Mouse (Mus musculus) CH12F3 (cell line): ENCODE measurements around the gene Axin2.
"Not testable (repeated sequence)": the region's sequence is repeated elsewhere in the genome, so short reads cannot be mapped to it uniquely, and the experiment has no call there.

ENCODE experiments used
- in situ Hi-C: fragments of 300-500 bp; cut with MboI; formaldehyde crosslinking; loops from 2 replicates; pipeline ENCODE4 v1.14.3; 2020; ENCODE audit warnings: low sequenced_read_pairs

The Axin2 gene

DNA sequence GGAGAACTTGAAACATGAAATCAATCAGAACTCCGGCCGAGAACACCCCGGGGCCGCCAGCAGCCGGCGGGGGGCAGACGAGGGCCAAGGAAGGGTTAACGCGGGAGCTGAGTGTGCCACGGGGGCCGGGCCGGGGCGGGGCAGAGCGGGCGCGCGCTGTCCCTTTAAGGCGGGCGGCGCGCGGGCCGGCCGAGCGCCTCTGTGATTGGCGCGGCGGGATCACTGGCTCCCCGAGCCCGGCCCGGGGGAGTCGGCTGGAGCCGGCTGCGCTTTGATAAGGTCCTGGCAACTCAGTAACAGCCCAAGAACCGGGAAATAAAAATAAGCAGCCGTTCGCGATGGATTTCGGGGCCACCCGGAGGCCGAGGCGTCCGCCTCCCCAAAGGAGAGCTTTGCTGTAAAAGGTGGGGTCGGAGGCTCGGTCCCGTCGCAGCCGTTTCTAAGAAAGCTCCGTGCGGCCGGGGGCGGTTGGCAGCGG, at the start of gene Axin2:
TSS of gene Axin2 (plus strand) at position 192 of the 478 bp plus-strand sequence.
- in situ Hi-C loops = no loop called here

DNA sequence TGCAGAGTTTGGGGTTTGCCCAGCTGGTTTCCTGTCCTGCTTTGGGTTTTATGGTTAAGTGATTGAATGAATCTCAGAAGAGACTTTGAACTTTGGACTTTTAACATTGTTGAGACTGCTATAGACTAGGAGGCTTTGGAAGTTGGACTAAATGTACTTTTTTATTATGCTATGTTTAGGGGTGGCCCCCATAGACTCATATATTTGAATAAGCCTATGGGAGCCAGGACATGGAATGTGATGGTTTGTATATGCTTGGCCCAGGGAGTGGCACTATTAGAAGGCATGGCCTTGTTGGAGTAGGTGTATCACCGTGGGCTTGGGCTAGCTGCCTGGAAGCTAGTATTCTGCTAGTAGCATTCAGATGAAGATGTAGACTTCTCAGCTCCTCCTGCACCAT, 48.9 kb upstream of the Axin2 start:
- in situ Hi-C loops = not testable (repeated sequence)

DNA sequence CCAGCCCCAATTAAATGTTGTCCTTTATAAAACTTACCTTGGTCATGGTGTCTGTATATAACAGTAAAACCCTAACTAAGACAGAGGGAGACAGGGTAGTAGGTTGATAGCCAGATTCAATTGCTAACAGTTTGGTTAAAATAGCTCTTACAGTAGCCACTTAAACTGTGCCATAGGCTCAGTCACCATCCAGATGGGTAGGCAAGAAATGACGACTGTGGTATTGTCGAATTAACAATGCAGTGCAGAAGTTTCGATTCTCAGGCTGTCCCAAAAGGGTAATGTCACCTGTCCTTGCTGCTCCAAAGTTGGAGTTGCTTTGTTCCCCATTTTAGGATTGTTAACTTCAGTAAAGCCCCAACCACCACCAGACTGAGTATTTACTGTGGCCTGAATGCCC, 48.4 kb upstream of the Axin2 start:
- in situ Hi-C loops = no loop called here

DNA sequence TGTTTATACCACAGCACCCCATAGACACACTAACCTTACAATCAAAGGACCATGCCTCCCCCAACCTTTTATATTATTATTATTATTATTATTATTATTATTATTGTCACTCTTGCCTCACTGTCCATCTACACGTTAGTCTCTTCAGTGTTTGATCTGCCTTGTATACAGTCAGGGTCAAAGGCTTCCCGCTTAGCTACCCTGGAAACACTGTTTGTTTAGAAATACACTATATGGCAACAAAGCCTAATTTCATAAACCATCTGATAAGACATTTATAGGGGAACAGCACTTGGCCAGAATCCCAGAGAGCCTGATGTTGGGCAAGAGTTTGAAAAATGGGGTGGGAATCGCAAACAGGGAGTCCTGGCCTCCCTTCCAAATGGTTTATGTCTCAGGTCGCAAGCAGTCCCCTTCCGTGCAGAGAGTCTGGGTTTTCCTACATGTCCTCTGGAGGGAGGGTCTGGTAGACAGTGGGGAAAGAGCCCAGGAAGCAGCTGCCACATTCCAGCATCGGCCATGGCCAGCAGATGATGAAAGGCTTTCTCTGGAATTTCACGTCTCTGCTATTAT, 43.4 kb upstream of the Axin2 start:
- in situ Hi-C loops = no loop called here

DNA sequence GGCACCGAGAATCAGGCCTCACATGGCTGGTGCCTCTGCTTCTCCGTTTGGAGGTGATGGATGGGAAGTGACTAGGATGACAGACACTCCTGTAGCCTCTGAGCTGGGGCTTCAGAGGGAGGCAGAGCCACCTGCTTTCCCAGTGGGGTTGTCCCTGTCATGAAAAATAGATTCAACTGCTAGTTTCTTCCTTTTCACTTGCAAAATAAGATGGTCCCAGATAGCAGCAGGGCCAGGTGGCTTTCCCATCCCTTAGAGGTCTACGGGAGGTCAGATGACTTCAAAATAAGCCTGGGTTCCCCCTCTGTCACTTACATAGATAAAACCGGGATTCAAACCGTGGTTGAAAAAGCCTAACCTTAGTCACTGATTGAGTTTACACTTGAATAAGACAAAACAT, 42.6 kb upstream of the Axin2 start:
- in situ Hi-C loops = no loop called here

DNA sequence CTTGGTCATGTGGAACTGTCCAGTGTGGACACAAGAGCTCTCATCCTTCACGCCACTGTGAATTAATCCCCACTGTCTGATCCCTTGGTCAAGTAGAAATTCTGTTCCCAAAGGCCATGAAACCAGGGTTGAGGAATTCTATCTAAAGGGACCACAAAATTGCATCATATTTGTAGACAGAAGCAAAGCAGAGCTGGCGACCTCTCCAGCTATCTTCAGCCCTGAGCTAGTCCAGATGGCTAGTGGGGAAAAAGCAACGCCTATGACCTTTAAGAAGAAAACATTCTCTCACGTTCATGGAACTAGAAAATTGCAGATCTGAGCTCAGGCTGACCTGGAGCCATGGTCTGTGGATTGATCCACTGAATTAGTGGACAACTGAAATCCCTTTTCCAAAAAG, 39.6 kb upstream of the Axin2 start:
- in situ Hi-C loops = no loop called here

DNA sequence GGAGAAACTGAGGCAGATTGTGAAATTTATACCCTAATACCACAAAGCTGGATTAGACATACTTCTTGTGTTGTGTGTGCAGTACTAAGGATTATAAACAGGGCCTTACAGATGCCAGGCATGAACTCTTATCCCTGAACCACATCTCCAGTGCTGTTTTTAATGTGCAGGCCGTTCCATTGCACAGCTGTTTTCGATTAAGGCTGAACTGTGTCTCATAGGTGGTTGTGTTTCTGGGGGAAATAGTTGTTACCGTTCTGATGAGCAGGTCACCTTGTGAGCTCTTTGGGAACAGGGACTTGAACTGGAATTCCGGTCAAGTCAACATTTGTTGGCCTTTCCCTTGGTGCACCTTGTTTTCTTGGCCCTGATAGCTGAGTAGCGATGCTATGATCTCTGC, 38.5 kb upstream of the Axin2 start:
- in situ Hi-C loops = no loop called here

DNA sequence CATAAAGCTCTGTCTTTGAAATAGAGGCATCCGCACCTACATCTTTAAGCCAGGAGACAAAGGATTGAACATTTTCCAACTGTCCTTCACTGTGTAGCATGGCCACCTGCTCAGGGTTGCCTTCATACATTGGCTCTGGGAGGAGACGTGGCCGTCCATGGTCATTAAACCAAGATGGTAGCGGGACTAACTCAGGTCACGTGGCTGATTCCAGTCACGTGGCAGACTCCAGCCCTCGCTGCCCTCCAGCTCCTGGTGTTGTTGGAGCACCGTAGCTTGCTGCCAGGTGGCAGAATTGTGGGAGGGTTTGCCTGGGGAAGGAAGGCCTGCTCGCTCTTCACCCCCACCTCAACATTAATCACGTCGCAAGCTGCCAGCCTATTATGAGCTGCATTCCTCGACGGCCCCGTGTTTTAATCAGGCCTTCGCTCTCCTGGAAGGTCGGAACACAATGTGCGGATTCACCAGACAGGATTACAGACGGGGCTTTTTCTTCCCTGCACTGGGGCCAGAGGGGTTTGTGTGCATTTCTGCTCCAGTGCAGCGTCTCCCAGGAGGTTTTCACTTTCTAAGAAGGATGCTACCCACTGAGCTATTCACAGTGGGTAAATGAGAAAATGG, 34.8 kb upstream of the Axin2 start:
- in situ Hi-C loops = no loop called here

DNA sequence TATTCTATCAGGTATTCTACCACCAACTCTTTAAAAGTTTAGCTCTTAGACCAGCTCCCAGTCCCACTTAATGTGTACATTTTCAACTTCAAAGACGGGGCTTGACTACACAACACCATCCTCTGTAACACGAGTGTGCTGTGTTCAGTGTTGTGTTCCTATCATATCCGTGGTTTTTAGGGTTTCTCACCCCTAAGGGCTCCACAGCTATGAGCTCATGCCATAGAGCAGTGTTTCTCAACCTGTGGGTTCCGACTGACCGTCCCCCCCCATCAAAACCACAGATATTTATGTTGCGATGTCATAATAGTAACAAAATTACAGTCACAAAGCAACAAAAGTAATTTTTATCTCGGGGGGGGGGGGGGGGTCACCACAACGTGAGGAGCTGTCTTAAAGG, 34.1 kb upstream of the Axin2 start:
- in situ Hi-C loops = no loop called here

DNA sequence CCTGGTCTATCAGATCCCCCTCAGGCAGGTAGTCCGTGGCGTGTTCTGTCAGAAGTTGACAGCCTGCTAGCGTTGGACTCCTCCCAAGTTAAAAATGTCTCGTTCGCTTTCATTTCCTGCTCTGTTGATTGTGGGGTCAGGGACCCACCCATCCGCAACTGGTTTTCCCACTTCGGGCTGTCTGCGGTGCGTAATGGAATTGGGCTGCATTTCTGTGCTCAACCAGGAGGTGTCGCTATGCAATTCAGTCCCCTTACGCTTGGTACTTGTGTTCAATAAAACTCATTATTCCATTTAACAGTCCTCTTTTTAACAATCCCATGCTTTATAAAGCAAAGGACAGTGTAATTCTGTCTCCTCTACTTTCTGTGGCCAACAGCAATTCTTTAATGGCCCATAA, 31.0 kb upstream of the Axin2 start:
- in situ Hi-C loops = no loop called here

DNA sequence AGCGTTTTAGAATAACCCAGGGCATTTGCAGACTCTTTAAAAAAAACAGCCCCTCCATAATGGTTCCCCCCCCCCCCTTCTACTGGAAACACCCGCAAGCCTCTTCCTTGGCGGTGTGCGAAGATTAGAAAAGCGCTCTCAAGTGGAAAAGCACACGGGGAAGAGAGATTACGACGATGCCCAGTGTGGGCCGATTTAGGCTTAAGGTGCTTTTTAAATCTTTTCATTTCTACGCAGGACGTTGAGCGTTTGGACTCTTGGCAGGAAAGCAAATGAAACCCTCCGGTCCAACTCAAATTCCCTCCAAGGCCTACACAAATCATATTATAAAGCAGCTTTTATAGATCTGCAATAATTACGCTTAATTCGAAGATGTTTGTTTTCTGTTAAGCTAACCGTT, 29.6 kb upstream of the Axin2 start:
- in situ Hi-C loops = no loop called here

DNA sequence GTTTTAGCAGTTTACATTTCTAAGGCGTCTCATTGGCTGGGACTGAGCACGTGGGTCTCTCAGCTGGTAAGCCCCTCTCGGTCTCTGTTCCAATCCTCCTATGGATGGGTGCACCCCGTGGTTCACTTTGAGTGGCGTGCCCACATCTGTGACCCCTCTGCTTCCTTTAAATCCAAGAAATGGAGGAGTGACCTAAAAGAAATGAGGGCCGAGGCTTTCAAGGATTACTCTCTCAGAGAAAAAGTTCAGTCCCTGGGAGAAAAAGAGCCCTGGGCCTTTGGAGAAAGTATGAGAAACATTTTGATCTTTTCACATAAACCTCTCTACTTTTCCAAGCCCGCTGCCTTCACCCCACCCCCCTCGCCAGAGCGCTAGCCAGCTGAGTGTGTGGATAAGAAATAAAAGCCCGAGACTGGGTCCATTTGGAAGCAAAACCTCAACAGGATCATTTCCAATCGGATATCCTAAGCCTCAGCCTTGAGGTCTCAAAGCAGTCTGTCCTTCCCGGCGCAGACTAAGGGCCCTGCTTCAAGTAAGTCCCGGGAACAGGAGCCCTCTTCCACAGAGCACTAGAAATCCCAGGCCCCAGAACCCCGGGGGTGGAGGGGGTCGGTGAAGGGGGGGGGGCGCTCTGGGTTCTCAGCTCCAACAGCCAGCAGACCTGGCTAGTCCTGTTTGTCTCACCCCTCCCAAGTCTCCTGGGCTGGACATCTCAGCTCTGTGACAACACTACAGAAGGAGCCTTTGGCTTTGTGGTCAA, 28.9 kb upstream of the Axin2 start:
- in situ Hi-C loops = no loop called here

DNA sequence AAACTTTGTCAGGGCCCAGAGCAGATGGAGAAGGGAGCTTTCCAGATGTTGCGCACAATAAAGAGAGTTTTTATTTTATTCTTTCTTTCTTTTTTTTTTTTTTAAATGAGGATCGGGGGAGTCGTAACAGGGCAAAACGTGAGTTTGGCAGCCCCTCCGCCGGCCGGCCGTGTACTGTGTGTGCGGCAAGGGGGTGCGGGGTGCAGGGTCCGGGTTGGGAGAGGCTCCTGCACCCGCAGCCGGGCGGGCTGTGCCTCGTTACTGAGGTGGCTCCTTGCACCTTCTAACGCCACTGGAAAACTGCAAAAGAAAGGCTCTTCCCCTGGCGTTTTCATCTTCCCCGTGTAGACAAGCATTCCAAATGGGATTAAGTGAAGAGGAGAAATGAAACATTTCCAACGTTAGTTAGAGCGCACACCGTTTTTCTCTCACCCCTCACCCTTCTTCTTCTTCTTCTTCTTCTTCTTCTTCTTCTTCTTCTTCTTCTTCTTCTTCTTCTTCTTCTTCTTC, 28.2 kb upstream of the Axin2 start:
- in situ Hi-C loops = no loop called here

DNA sequence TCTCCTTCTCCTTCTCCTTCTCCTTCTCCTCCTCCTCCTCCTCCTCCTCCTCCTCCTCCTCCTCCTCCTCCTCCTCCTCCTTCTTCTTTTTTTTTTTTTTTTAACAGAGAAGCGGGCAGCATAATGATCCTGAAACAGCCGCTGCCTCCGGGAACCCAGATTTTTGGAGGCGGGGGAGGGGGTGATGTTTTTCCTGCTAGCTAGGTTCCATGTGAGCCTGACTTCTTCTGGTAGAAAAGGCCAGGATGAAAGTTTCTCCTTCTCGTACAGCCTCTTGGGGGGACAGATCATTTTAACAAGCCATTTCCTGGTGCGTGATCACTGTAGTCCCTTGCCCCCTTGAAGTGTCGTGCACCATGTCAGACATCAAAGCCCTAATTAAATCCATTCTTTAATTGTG, 27.7 kb upstream of the Axin2 start:
- in situ Hi-C loops = no loop called here

DNA sequence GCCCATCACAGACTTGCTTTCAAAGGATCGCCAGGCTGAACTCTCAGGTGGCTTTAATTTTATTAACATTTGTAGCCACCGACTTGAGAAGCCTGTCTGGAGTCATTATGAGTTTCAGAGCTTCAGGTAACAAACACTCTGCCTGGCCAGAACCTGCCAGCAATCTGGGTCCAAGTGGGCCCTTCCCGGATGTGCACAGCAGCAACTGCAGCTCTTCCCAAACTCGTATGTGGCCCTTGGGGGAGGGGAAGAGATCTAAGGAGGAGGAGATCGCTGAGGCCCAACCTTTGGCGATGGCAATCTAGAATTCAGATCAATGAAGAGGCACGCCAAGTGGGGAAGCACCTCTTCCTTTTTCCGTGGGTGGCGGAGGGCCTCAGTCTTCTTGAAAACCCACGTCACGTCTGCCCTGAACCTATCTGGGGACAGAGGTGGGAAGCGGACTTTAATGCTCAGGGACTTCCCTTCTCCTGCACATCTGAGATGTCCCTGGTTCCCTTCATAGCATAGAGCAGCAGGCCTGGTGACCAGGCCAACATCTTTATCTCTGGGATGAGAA, 26.8 kb upstream of the Axin2 start:
- in situ Hi-C loops = no loop called here

DNA sequence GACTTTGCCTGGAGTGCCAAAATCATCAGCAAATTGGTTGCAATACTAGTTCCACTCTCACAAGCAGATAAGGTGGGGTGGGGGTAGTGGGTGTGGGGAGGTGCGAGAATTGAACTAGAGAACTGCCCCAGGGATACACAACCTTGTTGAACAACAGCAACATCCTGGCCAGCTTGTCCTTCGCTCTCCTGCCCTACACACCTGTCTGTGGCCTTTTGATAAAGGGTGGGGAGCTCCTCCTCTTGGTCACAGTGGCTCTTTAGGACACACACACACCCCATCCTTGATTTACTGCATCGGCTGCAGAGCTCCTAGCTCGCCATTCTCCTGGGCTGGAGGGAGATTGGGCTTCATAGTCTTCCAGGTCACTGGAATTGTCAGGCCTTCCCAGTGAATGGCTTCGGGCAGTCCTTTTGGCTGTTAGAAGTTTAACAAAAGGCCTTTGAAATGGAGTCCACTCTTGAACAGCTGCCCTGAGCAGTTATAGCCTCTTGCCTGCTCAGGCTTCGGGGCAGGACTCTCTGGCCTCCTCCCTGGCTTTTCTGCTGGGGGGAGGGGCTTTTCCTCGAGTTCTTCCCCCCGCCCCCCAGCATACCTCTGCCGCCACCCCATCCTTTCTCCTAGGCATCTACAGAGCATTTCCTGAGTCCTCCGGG, 26.2 kb upstream of the Axin2 start:
- in situ Hi-C loops = no loop called here

DNA sequence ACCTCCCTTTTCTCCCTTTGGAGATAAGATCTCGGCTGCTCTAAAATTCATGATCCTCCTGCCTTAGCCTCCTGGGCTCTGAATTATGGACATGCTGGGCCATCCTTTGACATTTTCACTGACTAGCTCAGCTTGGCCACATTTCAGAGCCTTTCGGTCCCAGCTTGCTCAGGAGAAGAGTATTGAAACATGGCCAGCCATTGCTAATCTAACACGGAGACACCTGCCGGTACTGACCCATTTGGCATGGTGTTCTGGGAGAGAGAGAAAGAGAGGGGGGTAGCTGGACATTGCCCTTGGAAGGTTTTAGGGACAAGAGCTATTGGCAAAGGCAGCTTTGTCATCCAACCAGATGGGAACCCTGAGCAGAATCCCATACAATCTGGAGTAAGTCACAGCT, 23.1 kb upstream of the Axin2 start:
- in situ Hi-C loops = no loop called here

DNA sequence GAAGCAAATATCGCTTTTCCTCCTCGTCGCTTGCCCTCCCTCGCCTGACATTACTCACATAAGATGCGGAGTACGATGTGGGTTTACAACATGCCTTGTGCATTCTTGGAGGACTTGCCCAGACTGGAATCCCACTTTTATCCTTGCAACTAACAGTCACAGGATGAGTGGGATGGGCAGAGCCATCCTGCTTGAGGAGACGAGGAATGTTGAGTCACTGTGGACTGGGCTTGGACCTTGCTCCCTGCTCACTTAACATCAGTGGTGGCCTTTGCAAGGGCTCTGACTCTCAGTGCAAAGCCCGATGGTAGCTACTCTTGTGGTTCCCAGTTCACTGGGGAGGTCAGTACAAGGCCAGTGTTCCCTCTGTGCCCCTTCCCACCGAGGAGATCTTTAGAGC, 22.1 kb upstream of the Axin2 start:
- in situ Hi-C loops = no loop called here

DNA sequence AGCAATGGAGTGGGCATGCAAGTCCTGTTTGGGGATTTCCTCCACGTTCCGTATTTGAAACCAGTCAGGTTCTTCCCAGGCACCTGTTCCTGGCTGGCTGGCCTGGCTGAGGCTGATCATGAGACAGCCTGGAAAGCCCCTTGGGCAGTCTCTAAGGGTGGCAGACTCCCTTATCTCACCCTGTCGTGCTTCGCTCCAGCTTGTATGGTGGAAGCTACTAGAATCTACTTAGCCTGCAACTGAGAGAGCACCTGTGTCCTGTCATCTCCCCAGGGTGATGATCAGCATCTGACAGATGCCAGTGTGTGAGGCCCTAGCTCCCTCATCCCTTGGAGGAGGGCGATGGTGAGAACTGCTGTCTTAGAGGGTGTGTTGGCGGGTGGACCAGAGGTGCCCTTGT, 21.7 kb upstream of the Axin2 start:
- in situ Hi-C loops = no loop called here

DNA sequence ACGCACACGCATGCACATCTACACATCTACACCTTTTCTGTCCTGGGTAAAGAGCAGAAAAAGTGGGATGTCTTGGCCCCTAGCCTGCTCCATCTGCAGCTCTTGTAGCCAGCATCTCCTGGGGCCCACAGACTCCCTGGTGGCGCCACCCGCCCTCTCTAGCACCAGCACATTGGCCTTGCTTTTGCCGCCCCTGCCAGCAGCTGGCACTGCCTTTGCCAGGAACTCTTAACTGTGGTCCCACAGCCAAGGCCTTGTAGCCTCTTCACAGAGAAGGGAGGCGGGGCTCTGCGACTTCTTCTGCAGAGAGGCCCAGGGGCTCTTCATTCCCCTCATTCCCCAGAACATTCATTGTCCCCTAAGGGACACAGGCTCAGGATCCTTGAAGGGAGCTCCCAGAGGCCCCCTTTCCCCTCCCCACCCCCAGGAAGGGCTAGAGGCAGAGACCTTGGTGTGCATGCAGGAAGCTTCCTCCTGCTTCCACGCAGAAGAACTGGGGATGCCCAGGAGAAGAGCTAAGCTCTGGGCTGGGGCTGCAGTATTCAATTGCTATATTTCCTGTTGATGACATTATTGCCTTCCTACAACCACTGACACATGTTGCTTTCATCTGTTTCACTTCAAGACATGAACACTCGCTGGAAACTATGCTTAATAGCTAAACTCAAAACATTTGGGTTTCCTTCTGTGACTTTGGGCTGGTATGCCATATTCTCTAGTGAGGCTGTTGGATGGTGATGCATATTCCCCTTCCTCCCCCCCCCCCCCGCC, 19.2 kb upstream of the Axin2 start:
- in situ Hi-C loops = no loop called here

DNA sequence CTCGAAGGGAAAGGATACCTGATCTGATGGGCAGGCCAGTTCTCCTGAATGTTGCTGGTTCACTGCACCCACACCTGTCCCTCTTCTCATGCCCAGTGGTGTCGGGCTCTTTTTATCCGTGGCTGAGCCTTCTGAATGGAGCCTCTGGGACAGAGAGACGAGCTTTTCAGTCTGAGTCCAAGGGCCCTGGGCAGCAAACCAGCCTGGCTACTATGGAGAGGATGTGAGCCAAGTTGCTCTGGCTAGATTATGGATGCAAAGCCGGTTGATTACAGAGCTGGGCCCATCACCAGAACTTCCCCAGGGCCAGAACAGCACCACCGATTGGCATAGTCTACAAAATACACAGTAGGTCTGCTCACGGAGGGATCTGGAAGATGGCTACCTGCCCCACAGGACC, 18.5 kb upstream of the Axin2 start:
- in situ Hi-C loops = no loop called here
